Mouse (Mus musculus) lung, embryonic 14.5 days (tissue): ENCODE results near the gene Pard6b. TPM values are rescaled to one million over a fixed set of nuclear protein-coding genes. Genes with fewer than 3 reads are reported as not detected.

Experiments used
- ATAC-seq: fragments of 200-750 bp; cut with Nextera tagmentation; 2 replicates; pipeline ENCODE4 v1.8.0; 2017; ENCODE audit warnings: mild to moderate bottlenecking, moderate TSS enrichment, moderate library complexity; ENCODE audit not compliant: insufficient read depth
- DNase-seq: peaks from one replicate; pipeline ENCODE4 v3.0.0-alpha.2; 2015
- H3K27ac ChIP-seq: fragments of 300-500 bp; sonication (generic); 2 replicates; pipeline ENCODE4 v1.5.1; 2014; ENCODE audit warnings: low read depth, mild to moderate bottlenecking, moderate library complexity
- H3K27me3 ChIP-seq: fragments of 300-500 bp; sonication (generic); 2 replicates; pipeline ENCODE4 v1.6.1; 2014; ENCODE audit warnings: low read length, control low read depth; ENCODE audit not compliant: insufficient read depth
- H3K36me3 ChIP-seq: fragments of 300-500 bp; sonication (generic); 2 replicates; pipeline ENCODE4 v1.6.1; 2014; ENCODE audit warnings: control low read depth; ENCODE audit not compliant: insufficient read depth
- H3K4me1 ChIP-seq: fragments of 300-500 bp; sonication (generic); 2 replicates; pipeline ENCODE4 v1.6.1; 2014; ENCODE audit warnings: antibody characterized with exemption, control low read depth; ENCODE audit not compliant: insufficient read depth
- H3K4me2 ChIP-seq: fragments of 300-500 bp; sonication (generic); 2 replicates; pipeline ENCODE4 v1.6.1; 2014; ENCODE audit warnings: mild to moderate bottlenecking
- H3K4me3 ChIP-seq: fragments of 300-500 bp; sonication (generic); 2 replicates; pipeline ENCODE4 v1.5.1; 2014; ENCODE audit warnings: low read depth, low read length
- H3K9ac ChIP-seq: fragments of 300-500 bp; sonication (generic); 2 replicates; pipeline ENCODE4 v1.6.1; 2014
- H3K9me3 ChIP-seq: fragments of 300-500 bp; sonication (generic); 2 replicates; pipeline ENCODE4 v1.6.1; 2016; ENCODE audit warnings: low read depth, low read length, control low read depth
- CTCF ChIP-seq: IDR thresholded peaks from 2 replicates; pipeline ENCODE4 v1.5.1; 2016; ENCODE audit warnings: antibody characterized with exemption, low read depth
- WGBS: fragments of 180-500 bp; shearing (Covaris S2); extraction: QIAGEN DNeasy Blood & Tissue Kit; methylation state at CpG from one replicate; pipeline ENCODE4 v1.1.7; 2014; 5-methylcytosine and 5-hydroxymethylcytosine counted together
- polyA plus RNA-seq: library from polyadenylated mRNA; unstranded; fragments of >200 nt; fragmentation: Nextera tagmentation; extraction: Ambion mirVana; gene quantifications from 2 replicates; pipeline ENCODE4 v1.2.1, GENCODE M21; 2014

The Pard6b gene
- polyA plus RNA-seq, 1 experiment from 2014 or later: 14.1 TPM

DNA sequence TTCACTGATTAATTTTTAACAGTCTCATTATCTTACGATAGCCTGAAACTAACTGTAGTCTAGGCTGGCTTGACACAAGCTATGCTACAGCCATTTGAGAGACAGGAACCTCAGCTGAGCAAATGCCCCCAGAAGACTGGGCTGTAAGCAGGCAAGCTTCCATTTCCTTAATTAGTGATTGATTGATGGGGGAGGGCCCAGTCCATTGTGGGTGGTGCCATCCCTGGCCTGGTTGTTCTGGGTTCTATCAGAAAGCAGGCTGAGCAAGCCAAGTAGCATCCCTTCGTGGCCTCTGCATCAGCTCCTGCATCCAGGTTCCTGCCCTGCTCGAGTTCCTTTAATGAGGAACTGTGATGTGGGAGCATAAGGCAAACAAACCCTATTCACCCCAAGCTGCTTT, 6.3 kb upstream of the Pard6b start:
- WGBS: 38% methylated on average over 3 of the region's 3 CpGs
- Histone ChIP-seq H3K27me3 (peaks cover 5% of the 10 kb centered on the region; the same call in 1 of the 2 replicates), H3K4me3 (no peak overlapping the region), H3K9ac (no peak overlapping the region), H3K4me2 (no peak overlapping the region), H3K27ac (no peak overlapping the region), H3K36me3 (no peaks in the 10 kb centered on the region), H3K9me3 (no peaks in the 10 kb centered on the region), H3K4me1 (peaks cover 7% of the 10 kb centered on the region)
- TF ChIP-seq CTCF: no peak
- no peak for ATAC-seq
- DNase-seq: no peak

GRCm38 (mm10) chr2:168076840-168077576, 3.8 kb upstream of the Pard6b start:
- Histone ChIP-seq H3K36me3 (no peaks in the 10 kb centered on the region), H3K27ac (peak overlapping the region; percentile 79), H3K9ac (no peak overlapping the region), H3K4me3 (no peak overlapping the region), H3K4me2 (no peak overlapping the region), H3K27me3 (peaks cover 17% of the 10 kb centered on the region; the same call in 1 of the 2 replicates), H3K9me3 (no peaks in the 10 kb centered on the region), H3K4me1 (peaks cover 7% of the 10 kb centered on the region)
- ATAC-seq (no peak), DNase-seq (peak; percentile 37)
- 49% methylated on average over 20 of the region's 20 CpGs for WGBS
- 0 out of 2 replicates have a peak, but pooled peaks have one; percentile 12 for TF ChIP-seq CTCF

DNA sequence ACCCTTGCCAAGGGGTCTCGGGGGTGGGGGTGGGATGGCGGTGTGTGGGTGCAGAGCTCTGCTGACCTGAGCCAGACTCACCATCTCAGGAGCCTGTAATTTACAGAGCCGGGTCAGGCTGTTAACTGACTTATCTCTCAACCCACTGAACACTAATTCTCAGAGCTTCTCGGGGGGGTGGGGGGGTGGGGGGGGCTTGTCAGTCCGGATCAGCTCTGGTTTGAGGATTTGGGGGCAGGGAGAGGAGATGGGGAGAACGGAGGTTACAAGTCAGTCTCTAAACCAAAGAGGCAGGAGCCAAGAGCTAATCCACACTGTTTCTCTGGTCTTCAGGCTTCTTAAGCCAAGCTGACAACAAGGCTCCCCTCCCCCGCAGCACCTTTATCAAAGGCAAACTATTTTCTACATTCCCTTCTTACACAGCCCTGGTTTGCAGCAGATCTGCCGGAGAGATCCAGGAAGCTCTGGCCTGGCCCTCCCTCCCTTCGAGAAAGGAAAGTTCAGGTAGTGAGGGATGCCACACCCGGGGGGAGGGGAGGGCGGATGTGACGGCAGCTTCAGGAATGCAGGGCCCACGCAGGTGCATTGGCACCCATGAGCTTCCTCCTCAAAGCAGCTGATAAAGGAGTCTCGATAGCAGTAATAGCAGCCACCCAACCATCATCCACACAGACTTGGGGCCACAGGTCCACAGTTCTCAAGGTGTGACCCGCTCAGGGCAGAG, 2.5 kb upstream of the Pard6b start:
- no peak for TF ChIP-seq CTCF
- Histone ChIP-seq H3K27me3 (peaks cover 25% of the 10 kb centered on the region; the same call in 1 of the 2 replicates), H3K36me3 (no peaks in the 10 kb centered on the region), H3K27ac (peak overlapping the region; percentile 81), H3K9me3 (no peaks in the 10 kb centered on the region), H3K4me3 (no peak overlapping the region), H3K4me1 (peaks cover 2% of the 10 kb centered on the region), H3K4me2 (0 out of 2 replicates have a peak overlapping the region, but pooled peaks have one; percentile 15), H3K9ac (no peak overlapping the region)
- no peak for ATAC-seq
- peak; percentile 59 for DNase-seq
- 17% methylated on average over 15 of the region's 15 CpGs for WGBS

DNA sequence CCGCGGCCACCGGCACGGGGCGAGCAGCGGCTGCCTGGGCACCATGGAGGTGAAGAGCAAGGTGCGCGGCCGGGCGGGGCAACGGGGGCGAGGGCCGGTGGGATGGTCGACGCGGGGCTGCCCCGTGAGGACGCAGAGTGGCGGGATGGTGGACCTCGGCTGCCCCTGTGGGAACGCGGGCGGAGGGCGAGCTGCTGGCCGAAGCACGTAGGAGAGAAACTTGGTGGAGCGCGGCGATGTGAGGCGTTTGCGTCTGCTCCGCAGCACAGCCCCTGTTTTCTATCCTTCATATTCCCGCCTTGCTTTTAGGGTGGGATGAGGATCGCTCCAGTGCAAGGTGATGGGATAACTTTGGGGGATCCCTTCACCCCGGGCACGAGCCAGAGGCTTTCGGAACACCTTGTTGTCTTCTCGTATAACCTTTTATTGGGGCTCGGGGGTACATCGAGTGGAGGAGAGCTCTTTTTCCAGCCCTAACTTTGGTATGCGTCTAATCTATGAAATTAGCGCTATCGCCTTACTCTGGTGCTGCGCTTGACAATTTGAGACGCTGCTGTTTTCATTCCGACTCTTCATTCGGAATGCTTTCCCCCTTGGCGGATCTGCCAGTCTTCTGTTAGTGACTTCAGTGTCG, 612 bp downstream of the Pard6b start:
- peak overlapping the region; percentile 85 for H3K27ac ChIP-seq
- peak overlapping the region; percentile 91 for H3K4me2 ChIP-seq
- H3K36me3 ChIP-seq: no peaks in the 10 kb centered on the region
- peak overlapping the region; percentile 66 for H3K4me3 ChIP-seq
- H3K9me3 ChIP-seq: no peaks in the 10 kb centered on the region
- ATAC-seq (no peak), DNase-seq (peak; percentile 40)
- 2% methylated on average over 49 of the region's 49 CpGs for WGBS
- no peak for TF ChIP-seq CTCF
- H3K27me3 ChIP-seq: peaks cover 25% of the 10 kb centered on the region; the same call in 1 of the 2 replicates
- H3K4me1 ChIP-seq: peaks cover 2% of the 10 kb centered on the region; the same call in 1 of the 2 replicates
- H3K9ac ChIP-seq: peak overlapping the region; percentile 65

DNA sequence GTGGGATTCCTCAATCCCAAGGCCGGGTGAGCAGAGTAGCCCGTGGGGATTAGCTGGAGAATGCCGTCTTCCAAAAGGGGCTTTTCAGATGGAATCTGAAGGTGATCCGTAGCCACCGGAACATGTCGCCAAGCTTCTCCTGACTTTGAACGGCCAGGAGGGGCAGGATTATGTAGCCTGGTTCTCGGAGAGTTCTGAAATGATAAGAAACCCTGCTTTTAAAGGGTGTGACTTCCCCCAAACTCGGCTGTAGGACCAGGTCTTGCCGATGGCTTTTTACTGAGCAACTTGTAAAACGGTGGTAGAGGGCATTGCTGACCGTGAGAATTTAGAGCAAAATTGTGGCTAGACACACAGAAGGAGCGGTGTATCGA, 1.1 kb downstream of the Pard6b start:
- Histone ChIP-seq H3K4me1 (peaks cover 2% of the 10 kb centered on the region; the same call in 1 of the 2 replicates), H3K4me2 (peak overlapping the region; percentile 91), H3K9me3 (no peaks in the 10 kb centered on the region), H3K9ac (peak overlapping the region; percentile 65), H3K27me3 (peaks cover 25% of the 10 kb centered on the region; the same call in 1 of the 2 replicates), H3K4me3 (peak overlapping the region; percentile 66), H3K27ac (no peak overlapping the region), H3K36me3 (no peaks in the 10 kb centered on the region)
- no peak for ATAC-seq
- WGBS: 3% methylated on average over 14 of the region's 14 CpGs
- no peak for TF ChIP-seq CTCF
- no peak for DNase-seq

DNA sequence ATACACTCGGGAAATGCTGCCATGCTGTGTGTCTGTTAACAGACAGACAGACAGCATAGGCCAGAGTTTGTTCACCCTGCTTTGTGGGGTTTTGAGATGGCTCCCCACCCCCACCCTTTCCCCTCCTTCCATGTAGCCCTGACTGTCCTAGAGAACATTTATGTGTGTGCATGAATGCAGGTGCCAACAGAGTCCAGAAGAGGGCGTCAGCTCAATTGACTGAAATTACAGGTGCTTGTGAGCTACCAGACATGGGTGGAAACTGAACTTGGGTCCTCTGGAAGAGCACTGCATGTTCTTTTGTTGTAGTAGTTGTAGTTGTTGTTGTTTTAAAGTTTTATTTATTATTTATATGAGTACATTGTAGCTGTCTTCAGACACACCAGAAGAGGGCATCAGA, 2.8 kb downstream of the Pard6b start:
- ATAC-seq (no peak), DNase-seq (no peak)
- H3K27me3 ChIP-seq: peaks cover 24% of the 10 kb centered on the region; the same call in 1 of the 2 replicates
- no peak overlapping the region for H3K4me3 ChIP-seq
- WGBS: 72% methylated on average over 2 of the region's 2 CpGs
- no peak overlapping the region for H3K9ac ChIP-seq
- TF ChIP-seq CTCF: peak; percentile 22; the same call in 1 of the 2 replicates
- no peaks in the 10 kb centered on the region for H3K4me1 ChIP-seq
- no peaks in the 10 kb centered on the region for H3K9me3 ChIP-seq
- H3K36me3 ChIP-seq: no peaks in the 10 kb centered on the region
- H3K4me2 ChIP-seq: no peak overlapping the region
- no peak overlapping the region for H3K27ac ChIP-seq
